Mouse (Mus musculus): ENCODE measurements around the gene Nlrp3.

DNA sequence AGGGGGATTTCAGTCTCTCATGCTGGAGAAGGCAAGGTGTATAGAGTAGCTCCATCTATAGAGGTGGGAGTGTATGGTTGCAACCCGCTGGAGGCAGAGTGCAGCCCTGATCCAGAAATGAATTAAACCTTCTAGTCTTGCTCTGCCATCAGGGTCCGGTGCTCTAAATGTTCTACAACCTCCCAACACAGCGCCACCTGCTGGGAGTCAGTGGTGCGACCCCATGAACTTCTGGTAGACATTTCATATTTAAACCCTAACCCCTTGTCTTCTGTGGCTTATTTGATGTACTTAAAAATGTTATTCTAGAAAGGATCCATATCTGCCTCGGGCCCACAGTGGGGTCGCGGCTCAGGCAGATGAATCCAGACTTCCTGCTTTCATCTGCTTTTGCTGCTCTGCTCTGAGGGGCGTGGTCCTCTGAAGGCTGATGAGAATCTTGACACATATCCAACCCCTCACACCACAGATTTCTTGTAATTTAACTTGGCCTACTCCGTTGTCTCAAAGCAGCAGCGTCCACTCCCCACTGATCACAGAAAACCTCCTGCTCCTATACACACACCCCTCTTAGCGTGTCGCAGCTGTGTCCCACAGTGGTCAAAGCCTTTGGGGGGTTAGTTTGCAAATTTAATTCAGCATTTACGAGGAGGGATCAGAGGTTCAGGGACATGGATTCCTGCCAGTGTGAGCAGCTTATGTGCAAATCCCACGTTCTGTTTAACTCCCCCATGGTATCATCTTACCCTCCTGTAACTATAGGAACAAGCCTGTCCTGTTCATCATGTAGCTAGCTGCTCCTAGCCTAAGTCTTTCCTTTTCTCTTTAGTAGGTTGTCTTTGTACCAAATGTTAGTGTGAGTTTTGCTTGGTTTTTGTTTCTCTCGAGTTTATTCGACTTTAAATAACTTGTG lies 3.9 kb upstream of the Nlrp3 start:
- peak; percentile 63 for TF ChIP-seq CTCF (IDR thresholded peaks at IDR 0.05; ENCODE audit: low read depth)
- TF ChIP-seq EP300 (IDR thresholded peaks at IDR 0.05; ENCODE audit: low read depth), result no peak

Data from liver, postnatal 0 days (tissue).